Mouse (Mus musculus) frontal cortex, postnatal 36 days (tissue): ENCODE results near the gene Atg4d.
"Not testable (repeated sequence)": the region's sequence is repeated elsewhere in the genome, so short reads cannot be mapped to it uniquely, and the experiment has no call there.

Source experiments
- DNase-seq, 2 experiments: peaks; one replicate each; pipeline ENCODE4 v3.0.0; 2022; ENCODE audit warnings: low spot score in 2 of 2

Gene Atg4d

GRCm38 (mm10) chr9:21273520-21274228 is 8.6 kb downstream of the Atg4d start:
- no peak for DNase-seq

GRCm38 (mm10) chr9:21274336-21274735 is 9.2 kb downstream of the Atg4d start:
- no peak for DNase-seq

GRCm38 (mm10) chr9:21275013-21275710 is 10.1 kb downstream of the Atg4d start:
- no peak for DNase-seq

GRCm38 (mm10) chr9:21275727-21276126 is 10.6 kb downstream of the Atg4d start:
- DNase-seq, result no peak

- no peak for DNase-seq
Observed at GRCm38 (mm10) chr9:21276307-21276706, 11.2 kb downstream of the Atg4d start.

- no peak for DNase-seq
Observed at GRCm38 (mm10) chr9:21277776-21278175, 12.7 kb downstream of the Atg4d start.

GRCm38 (mm10) chr9:21283591-21283990 is 18.5 kb downstream of the Atg4d start:
- DNase-seq, result no peak

GRCm38 (mm10) chr9:21283994-21284393 is 18.9 kb downstream of the Atg4d start:
- DNase-seq, result no peak

- DNase-seq, result no peak
Observed at GRCm38 (mm10) chr9:21286753-21287152, 21.7 kb downstream of the Atg4d start.

- DNase-seq, result peak; percentile 95 to 98
Observed at GRCm38 (mm10) chr9:21287571-21288402, 22.7 kb downstream of the Atg4d start, which contains the start of gene Kri1. TSS of gene Kri1 (minus strand) at chr9:21287969.

- DNase-seq, result no peak
Observed at GRCm38 (mm10) chr9:21288404-21289336, 23.6 kb downstream of the Atg4d start.

GRCm38 (mm10) chr9:21289337-21289671 is 24.2 kb downstream of the Atg4d start:
- no peak for DNase-seq

- no peak for DNase-seq
Observed at GRCm38 (mm10) chr9:21290589-21290988, 25.5 kb downstream of the Atg4d start.

- DNase-seq, result peak; percentile 99 to 100
Observed at GRCm38 (mm10) chr9:21291022-21291787, 26.1 kb downstream of the Atg4d start, which contains the start of gene Cdkn2d. TSS of gene Cdkn2d (minus strand) at chr9:21291407.

- DNase-seq, result not testable (repeated sequence)
Observed at GRCm38 (mm10) chr9:21291868-21292267, 26.8 kb downstream of the Atg4d start.

GRCm38 (mm10) chr9:21292271-21292670 is 27.2 kb downstream of the Atg4d start:
- DNase-seq, result no peak

GRCm38 (mm10) chr9:21299014-21299413 is 33.9 kb downstream of the Atg4d start:
- no peak for DNase-seq

GRCm38 (mm10) chr9:21305065-21305464 is 40.0 kb downstream of the Atg4d start:
- DNase-seq, result no peak

GRCm38 (mm10) chr9:21309150-21309741 is 44.2 kb downstream of the Atg4d start:
- no peak for DNase-seq

- no peak for DNase-seq
Observed at GRCm38 (mm10) chr9:21311695-21312094, 46.6 kb downstream of the Atg4d start.
